Mouse (Mus musculus) liver, postnatal 0 days (tissue): ENCODE measurements at regions not wholly inside any gene's neighbourhood (a gene's known extent, or its start where the extent isn't known, plus 50 kb on each side); places are given as distances from the start of the nearest gene placed in this dataset.

Experiments
- CTCF ChIP-seq: sonication (generic); IDR thresholded peaks from 2 replicates; pipeline ENCODE4 v1.5.1; 2016; ENCODE audit warnings: antibody characterized with exemption, low read depth
- EP300 ChIP-seq: IDR thresholded peaks from 2 replicates; pipeline ENCODE4 v1.6.1; 2016; ENCODE audit warnings: antibody characterized with exemption, low read depth, mild to moderate bottlenecking

DNA sequence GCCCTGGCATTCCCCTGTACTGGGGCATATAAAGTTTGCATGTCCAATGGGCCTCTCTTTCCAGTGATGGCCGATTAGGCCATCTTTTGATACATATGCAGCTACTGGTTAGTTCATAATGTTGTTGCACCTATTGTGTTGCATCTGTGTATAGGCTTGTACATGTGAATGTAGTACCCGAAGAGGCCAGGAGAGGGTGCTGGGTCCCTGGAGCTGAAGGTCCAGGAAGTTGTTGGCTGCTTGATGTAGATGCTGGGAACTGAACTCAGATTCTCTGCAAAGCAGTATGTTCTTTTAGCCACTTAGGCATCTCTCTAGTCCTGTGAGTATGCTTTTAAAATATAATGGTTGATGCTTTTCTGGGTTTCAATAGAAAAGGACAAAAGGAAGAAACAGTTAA is 440.0 kb upstream of the Ddx18 start:
- TF ChIP-seq CTCF (peak; percentile 17; the same call in 1 of the 2 replicates), EP300 (no peak)
